Mouse (Mus musculus) hindlimb bud, embryonic 11.5 days (tissue): ENCODE data around the gene Brf1.

Experiments used
- DNase-seq: peaks from one replicate; pipeline ENCODE4 v3.0.0-alpha.2; 2012; ENCODE audit warnings: low read depth, low spot score; ENCODE audit errors: extremely low spot score

The Brf1 gene

GRCm38 (mm10) chr12:112940710-112941109 lies 59.8 kb downstream of the Brf1 start:
- no peak for DNase-seq

GRCm38 (mm10) chr12:112940238-112940637 lies 60.3 kb downstream of the Brf1 start:
- DNase-seq = no peak

- no peak for DNase-seq
Measured at GRCm38 (mm10) chr12:112938873-112939565, 61.5 kb downstream of the Brf1 start.

DNA sequence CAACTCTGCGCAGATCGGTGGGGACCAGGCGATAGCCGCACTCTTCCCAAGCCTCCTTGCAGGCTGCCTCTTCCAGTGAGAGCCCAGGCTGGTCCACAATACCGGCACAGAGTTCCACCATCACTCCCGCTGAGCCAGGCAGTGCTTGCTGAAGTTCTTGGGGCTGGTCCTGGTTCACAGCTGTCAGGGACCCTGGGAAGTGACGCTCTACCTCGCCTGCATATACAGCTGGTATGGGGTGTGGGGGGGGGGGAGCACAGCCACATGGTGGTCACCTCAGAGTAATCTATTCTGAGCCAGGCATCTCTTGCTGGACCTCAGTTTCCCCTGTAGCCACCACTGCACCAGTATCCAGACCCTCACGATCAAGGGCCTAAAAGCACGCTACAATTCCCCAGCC lies 62.1 kb downstream of the Brf1 start:
- DNase-seq = no peak

GRCm38 (mm10) chr12:112937906-112938305 lies 62.6 kb downstream of the Brf1 start:
- DNase-seq = no peak

DNA sequence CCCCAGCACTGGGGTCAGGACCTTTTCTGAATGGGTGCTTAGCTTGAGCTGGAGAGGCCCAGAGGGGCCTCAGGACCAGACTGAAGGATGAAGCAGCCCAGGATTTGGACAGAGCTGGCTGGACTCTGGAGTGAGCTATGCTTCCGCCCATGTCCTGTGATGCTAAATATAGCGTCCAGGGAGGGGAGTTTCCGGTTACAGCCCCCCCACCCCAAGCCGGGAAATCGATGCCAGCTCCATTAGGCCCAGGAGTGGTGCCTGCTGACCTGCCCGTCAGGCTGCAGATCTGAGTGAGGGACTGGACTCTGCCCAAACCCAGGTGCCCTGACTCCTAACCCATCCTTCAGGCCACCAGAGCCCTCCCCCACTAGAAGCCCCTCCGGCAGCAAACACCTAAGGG lies 67.9 kb downstream of the Brf1 start:
- DNase-seq = no peak

- DNase-seq = no peak
Measured at GRCm38 (mm10) chr12:112929562-112930352, 70.7 kb downstream of the Brf1 start, which contains the start of gene Jag2. TSS of gene Jag2 (minus strand) at chr12:112929776.

- no peak for DNase-seq
Measured at GRCm38 (mm10) chr12:112928401-112929241, 71.9 kb downstream of the Brf1 start.

DNA sequence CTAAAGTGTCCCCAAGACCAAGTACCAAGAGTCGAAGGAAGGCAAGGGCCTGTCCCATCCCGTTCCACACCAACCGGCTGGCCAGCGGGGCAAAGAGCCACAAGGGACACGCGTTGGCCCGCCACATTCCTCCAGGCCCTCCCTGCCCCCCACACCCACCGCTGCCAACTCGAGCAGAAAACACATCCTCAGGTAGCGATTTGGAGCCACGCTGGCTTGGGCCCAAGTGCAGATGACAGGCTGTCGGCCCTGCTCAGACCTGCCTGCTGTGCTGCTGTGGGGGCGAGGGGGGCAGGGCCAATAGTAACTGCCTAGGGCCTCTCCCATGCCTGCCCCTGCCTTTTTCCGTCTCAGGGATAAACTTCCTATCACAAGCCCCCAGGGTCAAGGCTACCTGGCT lies 73.2 kb downstream of the Brf1 start:
- DNase-seq = no peak

- DNase-seq = no peak
Measured at GRCm38 (mm10) chr12:112925950-112926349, 74.6 kb downstream of the Brf1 start.

DNA sequence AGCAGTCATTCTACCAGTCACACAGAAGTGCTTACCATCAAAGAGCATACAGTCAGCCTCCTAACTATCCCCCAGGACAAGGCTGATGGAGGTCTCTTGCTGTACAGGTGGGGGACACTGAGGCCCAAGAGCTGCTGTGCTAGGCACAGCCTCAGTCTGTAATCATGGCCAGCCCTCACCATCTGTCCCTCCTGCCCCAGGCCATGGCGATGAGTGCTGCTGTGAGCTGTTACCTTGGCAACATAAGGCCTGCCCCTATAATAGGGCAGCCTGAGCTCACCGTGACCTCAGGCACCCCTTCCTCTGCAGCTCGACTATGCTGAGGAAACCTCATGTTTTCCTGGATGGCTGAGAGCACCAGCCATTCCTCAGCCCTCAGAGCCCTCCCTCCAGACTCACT lies 78.0 kb downstream of the Brf1 start:
- DNase-seq = no peak

GRCm38 (mm10) chr12:112921518-112921917 lies 79.0 kb downstream of the Brf1 start:
- no peak for DNase-seq

GRCm38 (mm10) chr12:112917906-112918305 lies 82.6 kb downstream of the Brf1 start:
- no peak for DNase-seq

DNA sequence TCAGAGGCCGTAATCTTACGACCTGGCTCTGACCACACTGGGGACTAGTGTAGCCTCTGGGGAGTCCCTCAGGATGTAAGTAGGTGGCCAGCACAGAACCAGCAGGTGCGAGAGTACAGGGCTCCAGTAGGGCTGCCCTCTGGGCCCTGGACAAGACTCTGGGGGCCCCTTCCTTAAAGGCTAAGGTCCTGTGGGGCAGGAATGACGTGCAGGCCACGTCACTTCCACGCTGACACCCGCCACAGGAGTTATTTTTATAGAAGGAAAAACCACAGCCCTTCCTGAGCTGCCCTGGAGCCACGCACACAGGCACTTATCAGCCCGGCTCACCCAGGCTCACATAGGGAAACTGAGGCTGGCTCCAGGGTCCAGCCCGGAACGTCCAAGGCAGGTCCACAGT lies 83.0 kb downstream of the Brf1 start:
- DNase-seq = no peak

DNA sequence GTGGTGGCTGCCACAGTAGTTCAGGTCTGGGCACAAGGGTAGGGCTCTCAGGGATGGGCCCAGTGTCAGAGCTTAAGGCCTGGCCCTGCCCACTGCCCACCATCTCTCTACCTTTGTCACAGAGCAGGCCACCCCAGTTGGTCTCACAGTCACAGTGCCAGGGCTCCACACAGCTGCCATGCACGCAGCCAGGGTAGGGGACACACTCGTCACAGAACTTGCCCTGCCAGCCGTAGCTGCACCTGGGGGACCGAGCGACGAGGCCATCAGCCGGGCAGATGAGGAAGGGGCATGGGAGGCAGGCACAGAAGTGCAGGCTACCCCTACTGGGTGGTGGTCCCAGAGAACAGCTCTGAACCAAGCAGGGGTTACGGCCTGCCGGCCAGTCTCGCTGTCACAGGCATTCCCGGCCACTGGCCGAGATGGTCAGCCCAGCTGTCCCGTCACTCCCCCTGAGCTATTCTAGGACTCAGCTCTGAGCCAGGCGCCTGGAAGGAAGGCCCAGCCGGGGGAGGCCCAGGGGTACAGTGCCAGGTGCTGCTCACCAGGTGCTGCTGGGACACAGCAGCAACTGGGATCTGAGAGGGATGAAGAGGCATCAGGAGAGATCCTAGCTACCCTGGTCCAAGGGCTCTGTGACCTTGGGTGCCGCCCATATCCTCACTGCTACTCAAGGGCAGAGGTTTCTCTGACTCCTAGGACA lies 83.7 kb downstream of the Brf1 start:
- no peak for DNase-seq

GRCm38 (mm10) chr12:112915587-112915986 lies 84.9 kb downstream of the Brf1 start:
- no peak for DNase-seq

- no peak for DNase-seq
Measured at GRCm38 (mm10) chr12:112914527-112914926, 86.0 kb downstream of the Brf1 start.

DNA sequence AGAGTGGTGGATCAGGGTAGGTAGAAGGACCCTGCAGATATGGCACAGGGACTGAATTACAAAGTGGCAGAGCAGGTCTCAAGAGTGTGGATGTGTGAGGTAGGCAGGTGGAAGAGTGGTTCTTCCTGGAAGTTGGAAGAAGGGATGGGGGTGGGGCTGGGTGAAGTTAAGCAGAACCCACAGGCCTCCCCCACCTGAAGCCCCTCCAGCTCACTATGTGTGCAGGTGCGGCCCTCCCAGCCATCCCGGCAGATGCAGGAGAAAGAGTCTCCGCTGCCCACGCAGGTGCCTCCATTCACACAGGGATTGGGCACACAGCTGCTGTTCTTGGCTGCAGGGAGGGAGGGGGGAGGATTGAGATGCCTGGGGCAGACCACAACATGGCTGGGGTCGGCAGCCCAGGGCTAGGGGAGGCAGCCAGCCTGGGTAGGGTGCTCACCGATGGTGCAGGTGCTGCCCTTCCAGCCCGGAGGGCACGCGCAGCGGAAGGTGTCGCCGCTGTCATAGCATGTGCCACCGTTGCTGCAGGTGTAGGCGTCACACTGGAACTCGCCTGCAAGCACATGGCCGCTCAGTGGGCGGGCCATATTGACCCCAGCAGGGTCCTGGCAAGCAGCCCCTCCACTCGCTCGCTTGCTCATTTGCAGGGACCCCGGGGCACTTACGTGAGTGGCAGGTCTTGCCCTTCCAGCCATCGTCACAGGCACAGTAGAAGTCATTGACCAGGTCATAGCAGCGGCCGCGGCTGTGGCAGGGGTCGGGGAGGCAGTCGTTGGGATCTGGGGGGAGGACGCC lies 87.4 kb downstream of the Brf1 start:
- DNase-seq = no peak

- DNase-seq = no peak
Measured at GRCm38 (mm10) chr12:112911701-112912100, 88.8 kb downstream of the Brf1 start.
